Mouse (Mus musculus) hindbrain, postnatal 0 days (tissue): ENCODE data around the gene Pth2. TPM values are rescaled to one million over a fixed set of nuclear protein-coding genes. Genes with fewer than 3 reads are reported as not detected.

Source experiments
- ATAC-seq: fragments of 200-750 bp; cut with Nextera tagmentation; 2 replicates; pipeline ENCODE4 v1.8.0; 2017; ENCODE audit warnings: mild to moderate bottlenecking, moderate TSS enrichment, moderate library complexity
- DNase-seq: peaks from one replicate; pipeline ENCODE4 v3.0.0-alpha.2; 2015; ENCODE audit warnings: low spot score
- H3K27ac ChIP-seq: fragments of 300-500 bp; sonication (generic); 2 replicates; pipeline ENCODE4 v1.5.1; 2014; ENCODE audit warnings: mild to moderate bottlenecking
- H3K27me3 ChIP-seq: fragments of 300-500 bp; sonication (generic); 2 replicates; pipeline ENCODE4 v1.6.1; 2014; ENCODE audit warnings: low read length, mixed read lengths; ENCODE audit not compliant: insufficient read depth
- H3K36me3 ChIP-seq: fragments of 300-500 bp; sonication (generic); 2 replicates; pipeline ENCODE4 v1.6.1; 2014; ENCODE audit warnings: low read length, mixed read lengths; ENCODE audit not compliant: insufficient read depth
- H3K4me1 ChIP-seq: fragments of 300-500 bp; sonication (generic); 2 replicates; pipeline ENCODE4 v1.6.1; 2014; ENCODE audit warnings: antibody characterized with exemption, low read length, mixed read lengths; ENCODE audit not compliant: insufficient read depth
- H3K4me2 ChIP-seq: fragments of 300-500 bp; sonication (generic); 2 replicates; pipeline ENCODE4 v1.6.1; 2014; ENCODE audit warnings: low read depth, mild to moderate bottlenecking, low read length, moderate library complexity, mixed read lengths
- H3K4me3 ChIP-seq: fragments of 300-500 bp; sonication (generic); 2 replicates; pipeline ENCODE4 v1.5.1; 2014; ENCODE audit warnings: low read length
- H3K9ac ChIP-seq: fragments of 300-500 bp; sonication (generic); replicated peaks from 2 replicates; pipeline ENCODE4 v1.6.1; 2014; ENCODE audit warnings: mild to moderate bottlenecking, low read length, moderate library complexity, mixed read lengths
- H3K9me3 ChIP-seq: fragments of 300-500 bp; sonication (generic); 2 replicates; pipeline ENCODE4 v1.6.1; 2016; ENCODE audit warnings: low read length, mixed read lengths
- CTCF ChIP-seq: IDR thresholded peaks from 2 replicates; pipeline ENCODE4 v1.5.1; 2016; ENCODE audit warnings: antibody characterized with exemption, control low read depth, low read depth
- WGBS: fragments of 180-500 bp; shearing (Covaris S2); extraction: QIAGEN DNeasy Blood & Tissue Kit; methylation state at CpG from one replicate; pipeline ENCODE4 v1.1.7; 2014; 5-methylcytosine and 5-hydroxymethylcytosine counted together
- polyA plus RNA-seq: library from polyadenylated mRNA; unstranded; fragments of >200 nt; fragmentation: Nextera tagmentation; extraction: Ambion mirVana; gene quantifications from 2 replicates; pipeline ENCODE4 v1.2.1, GENCODE M21; 2015
- total RNA-seq: library from RNA; depleted of rRNA; stranded (reverse); fragments of >200 nt; gene quantifications from 2 replicates; pipeline ENCODE4 v1.2.3, GENCODE M21; 2014

Pth2 gene
- total and polyA plus RNA-seq, 2 experiments from 2014 or later, result 2.1 TPM; not detected in 1

DNA sequence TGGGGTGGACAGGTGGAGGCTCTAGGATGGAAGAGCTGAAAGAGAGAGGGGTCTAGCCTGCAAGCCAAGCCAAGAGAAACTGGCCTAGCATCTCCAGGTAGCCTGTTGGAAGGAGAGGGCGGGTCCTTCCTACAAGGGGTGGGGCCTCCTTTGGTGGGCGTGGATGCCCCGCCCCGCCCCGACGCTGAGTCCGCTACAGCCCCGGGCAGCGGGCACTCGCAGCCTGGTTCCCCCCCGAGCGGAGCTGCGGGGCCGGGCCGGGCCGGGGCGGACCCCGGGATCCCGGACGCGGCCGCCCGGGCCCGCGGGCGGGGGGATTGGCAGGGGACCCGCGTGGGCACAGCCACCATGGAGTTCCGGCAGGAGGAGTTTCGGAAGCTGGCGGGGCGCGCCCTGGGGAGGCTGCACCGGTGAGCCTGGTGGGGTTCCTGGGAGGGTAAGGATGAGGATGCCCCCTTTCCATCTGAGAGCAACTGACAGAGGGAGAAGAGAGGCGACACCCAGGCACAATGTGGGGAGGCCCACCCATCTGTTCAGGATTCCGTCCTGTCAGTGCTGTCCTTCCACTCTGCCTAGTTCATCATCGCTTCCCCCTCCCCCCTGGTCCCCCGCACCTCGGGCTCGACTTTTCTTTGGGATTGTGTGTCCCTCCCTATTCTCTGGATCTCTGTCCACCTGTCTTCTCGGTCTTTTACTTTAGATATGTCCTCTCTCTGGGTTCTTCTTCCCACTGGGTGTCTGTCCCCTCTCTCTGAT, 16.9 kb upstream of the Pth2 start, which contains the start of gene Slc17a7:
Slc17a7 (plus strand) TSS at position 215 of the 756 bp plus-strand sequence.
- WGBS, result 3% methylated on average over 40 of the region's 41 CpGs
- Histone ChIP-seq H3K27me3 (peaks cover 31% of the 10 kb centered on the region), H3K9ac (peak within 1 kb of the TSS; percentile 51), H3K36me3 (0 out of 2 replicates have a peak, but pooled peaks cover 4% of the 10 kb centered on the region), H3K4me2 (peak within 1 kb of the TSS; percentile 58), H3K27ac (no peak within 1 kb of the TSS), H3K4me1 (peaks cover 9% of the 10 kb centered on the region; the same call in 1 of the 2 replicates), H3K4me3 (peak within 1 kb of the TSS; percentile 40), H3K9me3 (no peaks in the 10 kb centered on the region)
- DNase-seq (no peak), ATAC-seq (no peak)
- TF ChIP-seq CTCF, result no peak

DNA sequence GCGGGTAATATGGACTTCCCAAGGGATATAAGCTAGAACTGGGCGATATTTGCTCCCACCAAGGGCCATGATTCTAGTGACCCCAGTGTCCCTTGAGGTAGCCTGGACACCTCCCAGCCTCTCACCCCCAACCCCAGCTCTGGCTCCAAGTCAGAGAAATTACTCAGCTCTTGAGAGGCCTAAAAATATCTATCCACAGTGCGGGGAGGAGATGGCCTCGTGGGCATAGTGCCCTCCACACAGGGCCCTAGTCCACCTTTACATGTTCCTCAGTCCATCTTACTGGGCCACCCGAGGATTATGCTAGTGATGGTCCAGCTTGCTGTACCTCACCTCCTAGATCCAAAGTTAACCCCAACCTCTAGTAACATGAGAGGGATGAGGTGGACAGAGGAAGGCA, 16.0 kb upstream of the Pth2 start:
- H3K4me3 ChIP-seq, result no peak overlapping the region
- TF ChIP-seq CTCF, result no peak
- no peak overlapping the region for H3K9ac ChIP-seq
- no peaks in the 10 kb centered on the region for H3K9me3 ChIP-seq
- peaks cover 38% of the 10 kb centered on the region for H3K27me3 ChIP-seq
- DNase-seq, result no peak
- WGBS, result 67% methylated on average over 5 of the region's 5 CpGs
- no peak for ATAC-seq
- no peak overlapping the region for H3K27ac ChIP-seq
- H3K4me1 ChIP-seq, result peaks cover 9% of the 10 kb centered on the region; the same call in 1 of the 2 replicates
- H3K4me2 ChIP-seq, result no peak overlapping the region
- H3K36me3 ChIP-seq, result 0 out of 2 replicates have a peak, but pooled peaks cover 4% of the 10 kb centered on the region

DNA sequence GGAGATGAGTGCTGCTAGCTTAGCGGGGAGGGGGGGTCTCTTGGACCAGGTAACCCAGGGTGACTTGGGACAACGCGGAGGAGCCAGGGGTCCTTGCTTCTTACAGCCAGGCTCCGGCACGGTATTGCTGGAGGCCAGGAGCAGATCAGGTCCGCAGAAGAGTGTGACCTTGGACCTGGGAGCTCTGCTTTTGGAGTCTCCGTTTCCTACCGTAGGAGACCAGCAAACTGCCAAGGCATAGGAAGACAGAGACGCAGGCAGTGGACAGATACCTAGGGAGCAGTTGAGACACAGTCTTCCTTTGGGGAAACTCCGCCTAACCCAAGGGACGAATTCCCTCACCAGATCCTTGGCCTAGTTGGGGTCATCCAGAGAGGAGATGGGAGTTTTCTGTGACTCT, 15.1 kb upstream of the Pth2 start:
- no peak for TF ChIP-seq CTCF
- Histone ChIP-seq H3K4me2 (no peak overlapping the region), H3K4me1 (peaks cover 9% of the 10 kb centered on the region; the same call in 1 of the 2 replicates), H3K4me3 (no peak overlapping the region), H3K27ac (no peak overlapping the region), H3K9me3 (no peaks in the 10 kb centered on the region), H3K36me3 (no peaks in the 10 kb centered on the region), H3K27me3 (peaks cover 41% of the 10 kb centered on the region), H3K9ac (no peak overlapping the region)
- no peak for DNase-seq
- 52% methylated on average over 11 of the region's 11 CpGs for WGBS
- ATAC-seq, result no peak

DNA sequence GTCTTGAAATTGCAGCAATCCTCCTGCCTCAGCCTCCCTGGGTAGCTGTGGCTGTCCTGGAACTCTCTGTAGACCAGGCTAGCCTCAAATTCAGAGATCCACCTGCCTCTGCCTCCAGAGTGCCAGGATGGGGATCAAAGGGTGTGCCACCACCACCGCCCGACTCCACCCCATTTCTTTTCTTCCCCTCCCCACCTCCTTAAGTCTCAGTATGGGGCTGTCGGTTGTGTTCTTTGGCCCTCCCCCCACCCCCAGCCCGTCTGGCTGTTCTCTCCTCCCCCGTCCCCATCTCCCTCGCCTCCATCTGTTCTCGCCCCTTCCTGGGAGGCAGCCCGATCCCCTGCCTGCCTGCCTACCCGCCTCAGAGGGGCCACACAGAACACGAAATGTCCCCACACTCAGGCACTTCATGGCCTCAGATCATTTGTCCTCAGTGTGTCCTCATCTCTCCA, 13.8 kb upstream of the Pth2 start:
- peaks cover 41% of the 10 kb centered on the region for H3K27me3 ChIP-seq
- no peak for TF ChIP-seq CTCF
- no peak overlapping the region for H3K9ac ChIP-seq
- ATAC-seq (no peak), DNase-seq (no peak)
- no peaks in the 10 kb centered on the region for H3K9me3 ChIP-seq
- H3K27ac ChIP-seq, result no peak overlapping the region
- no peak overlapping the region for H3K4me3 ChIP-seq
- 18% methylated on average over 10 of the region's 10 CpGs for WGBS
- no peaks in the 10 kb centered on the region for H3K36me3 ChIP-seq
- H3K4me1 ChIP-seq, result peaks cover 9% of the 10 kb centered on the region; the same call in 1 of the 2 replicates
- H3K4me2 ChIP-seq, result no peak overlapping the region

DNA sequence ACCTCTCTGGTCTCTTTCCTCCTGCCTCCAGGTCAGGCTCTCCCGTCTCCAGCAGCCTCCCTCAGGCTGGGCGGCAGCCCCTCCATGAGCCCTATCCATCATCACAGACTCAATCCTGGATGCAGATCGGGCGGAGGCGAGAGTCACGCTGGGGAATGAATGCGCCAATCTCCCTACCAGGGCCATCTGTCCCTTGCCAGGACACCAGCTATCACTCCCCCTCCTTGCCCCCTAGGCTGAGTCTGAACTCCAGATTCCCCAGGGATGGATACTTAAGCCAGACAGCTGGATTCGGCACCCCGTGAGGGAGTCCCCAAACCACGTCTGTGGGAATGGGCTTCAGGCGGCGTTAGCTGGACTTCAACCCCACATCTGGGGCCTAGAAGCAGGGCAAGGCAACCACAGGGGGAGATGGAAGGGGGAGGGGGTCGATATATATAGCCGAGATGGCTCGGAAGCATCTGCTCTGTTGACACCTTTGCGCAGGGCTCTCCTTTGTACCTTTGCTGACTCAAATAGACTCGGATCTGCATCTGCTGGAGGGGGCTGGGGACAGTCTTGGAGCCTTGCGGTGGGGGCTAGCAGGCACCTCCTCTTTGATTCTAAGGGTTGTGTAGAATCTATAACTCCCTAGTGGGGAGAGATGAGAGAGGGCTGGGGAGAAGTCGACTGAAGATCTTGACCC, 12.9 kb upstream of the Pth2 start:
- Histone ChIP-seq H3K27me3 (peaks cover 41% of the 10 kb centered on the region), H3K27ac (no peak overlapping the region), H3K4me1 (peaks cover 9% of the 10 kb centered on the region; the same call in 1 of the 2 replicates), H3K36me3 (no peaks in the 10 kb centered on the region), H3K4me3 (no peak overlapping the region), H3K9ac (no peak overlapping the region), H3K4me2 (peak overlapping the region; percentile 42), H3K9me3 (no peaks in the 10 kb centered on the region)
- DNase-seq, result no peak
- whole genome bisulfite sequencing, result 3% methylated on average over 19 of the region's 19 CpGs
- no peak for ATAC-seq
- TF ChIP-seq CTCF, result no peak

DNA sequence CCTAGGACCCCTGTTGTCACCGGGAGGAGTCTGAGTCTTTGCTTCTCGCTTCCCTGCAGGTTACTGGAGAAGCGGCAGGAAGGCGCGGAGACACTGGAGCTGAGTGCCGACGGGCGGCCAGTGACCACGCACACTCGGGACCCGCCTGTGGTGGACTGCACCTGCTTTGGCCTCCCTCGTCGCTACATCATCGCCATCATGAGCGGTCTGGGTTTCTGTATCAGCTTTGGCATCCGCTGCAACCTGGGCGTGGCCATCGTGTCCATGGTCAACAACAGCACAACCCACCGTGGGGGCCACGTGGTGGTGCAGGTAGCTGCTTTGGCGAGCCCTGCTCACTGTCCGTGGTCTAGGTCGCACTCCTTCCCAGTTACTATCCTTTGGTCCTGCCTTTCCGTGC, 12.1 kb upstream of the Pth2 start:
- peaks cover 41% of the 10 kb centered on the region for H3K27me3 ChIP-seq
- 0 out of 2 replicates have a peak overlapping the region, but pooled peaks have one; percentile 10 for H3K4me3 ChIP-seq
- no peaks in the 10 kb centered on the region for H3K9me3 ChIP-seq
- peak overlapping the region; percentile 22; the same call in 1 of the 2 replicates for H3K9ac ChIP-seq
- no peak for ATAC-seq
- no peaks in the 10 kb centered on the region for H3K36me3 ChIP-seq
- TF ChIP-seq CTCF, result no peak
- no peak overlapping the region for H3K27ac ChIP-seq
- H3K4me1 ChIP-seq, result peaks cover 9% of the 10 kb centered on the region; the same call in 1 of the 2 replicates
- peak overlapping the region; percentile 42 for H3K4me2 ChIP-seq
- no peak for DNase-seq
- 6% methylated on average over 24 of the region's 24 CpGs for WGBS
